Mouse (Mus musculus) adrenal gland, postnatal 10 days (tissue): ENCODE results near the gene Syt8. TPM values are rescaled to one million over a fixed set of nuclear protein-coding genes. Genes with fewer than 3 reads are reported as not detected.
A peak's percentile ranks its signal among the peaks of the same experiment; 100 is the strongest.

Source experiments
- DNase-seq: peaks from one replicate; pipeline ENCODE4 v3.0.0; 2021; ENCODE audit warnings: mixed read lengths
- total RNA-seq, 2 experiments: library from RNA; stranded (reverse); gene quantifications; 2 replicates each; pipeline ENCODE4 v1.2.3; 2021

Gene Syt8
- total RNA-seq, 2 experiments from 2014 or later = not detected

DNA sequence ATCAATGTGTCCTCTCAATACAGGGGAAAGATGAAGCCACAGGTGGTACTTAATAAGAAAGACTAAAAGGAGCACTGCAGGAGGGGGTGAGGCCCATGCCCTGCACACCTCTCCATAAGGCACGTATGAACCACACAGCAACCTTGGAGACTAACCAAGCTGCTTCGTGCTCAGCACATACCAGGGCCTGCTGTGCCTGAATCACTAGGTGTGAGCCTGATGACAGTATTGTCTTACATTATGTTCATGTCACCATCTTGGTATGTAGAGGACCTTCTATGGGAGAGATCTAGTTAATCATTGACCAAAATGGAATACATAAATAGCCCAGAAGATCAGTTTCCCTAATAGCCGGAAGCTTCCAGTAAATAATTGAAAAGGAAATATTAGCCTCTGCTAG lies 25.0 kb upstream of the Syt8 start:
- DNase-seq = no peak

GRCm38 (mm10) chr7:142413285-142413684 lies 21.4 kb upstream of the Syt8 start:
- no peak for DNase-seq

DNA sequence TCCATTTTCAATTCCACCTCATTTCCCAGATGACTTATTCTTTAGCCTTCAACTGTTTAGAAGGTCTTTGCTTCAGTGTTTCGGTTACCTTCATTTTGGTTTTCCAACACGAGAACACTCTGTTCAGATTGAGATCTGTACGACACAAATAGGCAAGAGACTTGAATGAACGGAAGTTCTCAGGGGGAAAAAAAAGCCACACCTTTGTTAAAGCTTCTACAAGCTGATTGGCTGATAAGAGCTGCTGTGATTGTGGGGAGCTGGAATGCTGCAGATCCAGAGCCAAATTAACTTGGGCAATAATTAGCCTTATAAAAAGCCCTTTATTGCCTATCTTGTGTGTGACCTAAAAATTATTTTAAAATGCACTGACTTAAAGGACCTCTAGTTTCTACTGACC lies 19.3 kb upstream of the Syt8 start:
- DNase-seq = no peak

DNA sequence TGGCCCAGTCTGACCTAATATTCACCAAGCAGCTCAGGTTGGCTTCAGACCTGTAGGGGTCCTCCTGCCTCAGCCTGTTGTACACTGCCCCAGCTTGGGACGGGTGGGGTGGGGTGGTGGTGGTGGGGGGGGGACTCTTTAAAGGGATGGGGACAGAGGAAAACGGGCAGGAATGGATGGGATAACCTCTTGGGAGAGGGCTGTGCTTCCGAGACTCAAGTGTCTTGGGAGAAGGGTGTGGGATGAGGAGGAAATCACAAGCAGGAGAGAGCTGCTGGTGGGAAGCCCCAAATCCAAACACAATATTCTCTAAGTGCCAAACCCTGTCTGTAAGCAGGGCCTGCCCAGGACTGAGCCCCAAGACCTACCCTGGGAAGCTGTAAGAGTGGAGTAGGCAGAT lies 18.4 kb upstream of the Syt8 start:
- no peak for DNase-seq

GRCm38 (mm10) chr7:142418027-142418426 lies 16.6 kb upstream of the Syt8 start:
- DNase-seq = no peak

DNA sequence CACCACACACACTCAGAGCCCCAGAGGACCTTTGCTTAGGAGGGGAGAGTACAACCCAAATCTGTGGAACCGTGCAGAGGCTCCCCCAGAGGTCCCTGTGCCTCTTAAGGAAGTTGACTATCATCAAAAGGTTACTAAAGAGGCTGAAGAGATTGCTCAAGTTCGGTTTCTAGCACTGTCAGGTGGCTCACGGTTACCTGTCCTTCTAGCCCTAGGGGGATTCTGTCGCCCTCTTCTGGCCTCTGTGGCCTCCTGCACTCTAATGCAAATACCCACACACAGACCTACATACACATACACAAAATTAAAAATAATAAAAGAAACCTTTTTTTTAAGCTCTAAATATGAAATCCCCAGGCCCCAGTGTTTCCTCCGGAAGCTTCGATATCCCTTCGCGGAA lies 16.0 kb upstream of the Syt8 start:
- no peak for DNase-seq

GRCm38 (mm10) chr7:142419887-142420286 lies 14.8 kb upstream of the Syt8 start:
- no peak for DNase-seq

- DNase-seq = no peak
Measured at GRCm38 (mm10) chr7:142421826-142422225, 12.8 kb upstream of the Syt8 start.

DNA sequence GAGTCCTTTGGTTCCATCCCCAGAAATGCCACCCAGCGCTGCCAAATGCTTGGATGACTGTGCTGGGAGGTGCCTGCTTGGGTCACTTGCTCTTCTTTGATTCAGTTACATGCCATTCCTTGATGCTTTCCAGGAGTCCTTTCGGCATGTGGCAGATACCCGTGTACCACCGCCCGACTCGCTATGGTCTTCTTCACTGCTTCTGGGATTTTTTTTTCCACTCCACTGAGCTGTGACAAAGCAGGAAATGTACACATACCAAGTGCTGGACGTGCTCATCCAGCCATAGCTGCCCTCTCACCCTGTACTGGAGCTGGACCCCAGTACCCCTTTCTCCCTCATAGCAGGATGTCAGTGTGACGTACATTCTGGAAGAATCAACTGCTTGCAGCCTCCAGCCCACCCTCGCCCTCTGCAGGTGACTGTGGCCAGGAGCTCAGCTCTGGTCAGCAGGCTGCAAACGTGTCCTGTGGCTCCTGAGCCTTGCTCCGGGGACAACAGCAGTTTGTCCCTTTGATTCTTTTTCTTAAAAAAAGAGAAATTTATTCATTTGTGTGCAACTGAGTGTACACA lies 8.9 kb upstream of the Syt8 start:
- peak; percentile 54 for DNase-seq

- DNase-seq = peak; percentile 50
Measured at GRCm38 (mm10) chr7:142428213-142428612, 6.4 kb upstream of the Syt8 start.

GRCm38 (mm10) chr7:142430160-142430678 lies 4.4 kb upstream of the Syt8 start:
- peak; percentile 41 for DNase-seq

GRCm38 (mm10) chr7:142431106-142431505 lies 3.5 kb upstream of the Syt8 start:
- DNase-seq = no peak

DNA sequence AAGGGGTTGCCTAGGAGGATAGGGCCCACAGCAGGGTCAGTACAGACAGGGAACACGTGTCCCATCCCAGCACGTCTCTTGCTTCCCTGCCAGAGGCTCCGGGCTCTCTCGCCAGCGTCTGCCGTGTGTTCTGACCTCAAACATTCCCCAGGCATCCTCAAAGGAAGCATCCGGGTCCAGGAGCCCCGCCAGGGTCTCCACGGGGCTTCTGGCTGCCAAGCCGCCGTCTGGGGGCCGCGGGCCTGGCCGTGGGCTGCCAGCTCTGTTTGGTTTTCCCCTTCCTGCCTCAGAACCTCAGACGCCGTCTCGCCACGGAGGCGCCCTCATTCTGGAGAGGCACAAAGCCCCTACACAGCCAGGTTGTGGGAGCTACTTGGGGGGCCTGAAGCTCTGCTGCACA lies 1.0 kb upstream of the Syt8 start:
- no peak for DNase-seq

GRCm38 (mm10) chr7:142435524-142435923 lies 874 bp downstream of the Syt8 start:
- peak; percentile 81 for DNase-seq

DNA sequence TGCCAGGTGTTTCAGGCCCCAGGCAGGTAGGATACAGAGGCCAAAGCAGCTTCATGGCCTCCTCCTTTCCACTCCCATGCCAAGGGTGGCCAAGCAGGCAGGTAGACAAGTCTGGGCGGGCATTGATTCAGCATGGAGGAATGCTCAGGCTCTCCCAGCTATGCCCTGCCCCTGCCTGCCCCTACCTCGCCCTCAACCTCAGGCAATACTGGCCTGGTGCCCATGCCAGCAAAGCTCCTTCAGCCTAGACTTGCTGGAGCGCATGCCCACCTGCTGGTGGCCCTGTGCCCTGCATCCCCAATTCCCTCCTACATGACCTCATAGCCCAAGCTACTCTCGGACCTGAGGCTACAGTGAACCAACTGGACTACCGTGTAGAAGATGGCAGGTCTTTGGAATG lies 2.7 kb downstream of the Syt8 start:
- DNase-seq = no peak

- no peak for DNase-seq
Measured at GRCm38 (mm10) chr7:142439966-142440365, 5.3 kb downstream of the Syt8 start.

DNA sequence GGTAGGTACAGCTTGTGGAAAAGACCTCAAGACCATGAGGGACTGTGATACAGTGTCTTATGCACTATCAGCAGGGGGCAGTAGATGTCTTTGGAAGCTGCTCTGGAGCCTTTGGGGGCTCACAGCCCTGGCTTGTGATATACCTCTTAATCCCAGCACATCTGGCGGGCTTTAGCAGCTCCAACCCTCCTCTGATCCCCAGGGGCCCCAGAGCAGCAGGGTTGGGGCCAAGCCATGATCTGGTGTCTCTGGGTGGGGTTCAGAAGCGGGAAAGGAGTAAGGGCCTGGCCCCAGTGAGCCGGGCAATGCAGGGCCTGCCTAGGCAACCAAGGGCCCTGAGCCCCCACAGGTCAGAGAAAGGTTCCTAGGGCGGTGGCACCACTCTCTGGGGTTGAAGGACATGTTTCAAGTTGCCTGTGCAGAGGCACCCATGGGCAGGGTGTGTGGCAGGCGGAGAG lies 6.0 kb downstream of the Syt8 start:
- peak; percentile 44 for DNase-seq

- DNase-seq = no peak
Measured at GRCm38 (mm10) chr7:142441585-142441984, 6.9 kb downstream of the Syt8 start, which contains the start of gene Tnni2. Tnni2 (plus strand) TSS chr7:142441808.

DNA sequence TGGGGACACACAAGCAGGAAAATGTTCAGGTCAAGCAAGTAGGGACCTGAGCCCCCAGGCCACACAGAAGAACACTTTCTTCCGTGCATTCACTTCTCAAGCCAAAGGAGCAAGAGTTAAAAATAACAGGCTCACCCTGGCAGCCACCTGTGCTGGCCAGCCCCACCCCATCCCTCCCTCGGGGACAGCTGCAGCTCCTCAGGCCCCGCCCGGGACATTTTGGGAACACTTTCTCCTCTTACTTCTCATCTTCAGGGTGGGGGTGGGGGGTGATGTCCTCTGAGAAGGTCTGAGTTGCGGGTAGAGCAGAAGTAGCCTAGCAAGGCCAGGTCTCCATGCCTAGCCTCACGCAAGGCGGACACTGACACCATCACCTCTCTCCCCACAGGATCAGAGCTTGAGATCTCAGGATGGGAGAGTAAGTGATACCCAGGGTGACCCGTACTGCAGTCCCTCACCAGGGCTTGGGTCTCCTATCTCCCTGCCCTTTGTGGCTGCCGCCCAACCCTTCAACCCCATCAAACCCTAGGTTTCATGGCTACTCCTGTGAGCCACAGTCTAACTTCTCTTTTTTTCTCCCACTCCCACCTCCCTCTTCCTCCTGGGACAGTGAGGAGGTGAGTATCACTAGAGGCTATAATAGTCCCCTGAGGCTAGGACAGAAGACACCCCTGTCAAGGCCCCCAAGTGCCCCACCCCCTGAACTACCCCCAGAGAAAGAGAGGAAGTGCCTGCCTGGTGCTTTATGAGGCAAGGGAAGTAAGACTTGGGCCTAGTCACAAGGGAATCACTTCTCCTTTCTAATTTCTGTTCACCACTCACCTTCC lies 7.6 kb downstream of the Syt8 start:
- no peak for DNase-seq

GRCm38 (mm10) chr7:142442908-142443420 lies 8.3 kb downstream of the Syt8 start:
- DNase-seq = no peak

GRCm38 (mm10) chr7:142443474-142443873 lies 8.8 kb downstream of the Syt8 start:
- DNase-seq = no peak

DNA sequence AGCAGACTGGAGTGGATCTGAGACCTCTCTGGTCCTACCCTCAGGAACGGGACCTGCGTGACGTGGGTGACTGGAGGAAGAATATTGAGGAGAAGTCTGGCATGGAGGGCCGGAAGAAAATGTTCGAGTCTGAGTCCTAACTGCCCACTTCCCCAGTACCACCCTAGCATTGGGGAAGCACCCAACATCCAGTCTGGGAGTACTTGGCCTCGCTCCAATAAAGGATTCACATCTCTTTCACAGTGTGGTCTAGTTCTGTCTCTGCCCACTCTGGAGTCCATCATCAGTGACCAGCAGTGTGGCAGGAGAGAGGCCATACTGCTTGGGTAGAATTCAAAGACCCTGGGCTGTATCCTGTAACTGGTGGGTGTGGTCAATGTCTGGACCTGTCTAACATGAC lies 9.5 kb downstream of the Syt8 start:
- no peak for DNase-seq

DNA sequence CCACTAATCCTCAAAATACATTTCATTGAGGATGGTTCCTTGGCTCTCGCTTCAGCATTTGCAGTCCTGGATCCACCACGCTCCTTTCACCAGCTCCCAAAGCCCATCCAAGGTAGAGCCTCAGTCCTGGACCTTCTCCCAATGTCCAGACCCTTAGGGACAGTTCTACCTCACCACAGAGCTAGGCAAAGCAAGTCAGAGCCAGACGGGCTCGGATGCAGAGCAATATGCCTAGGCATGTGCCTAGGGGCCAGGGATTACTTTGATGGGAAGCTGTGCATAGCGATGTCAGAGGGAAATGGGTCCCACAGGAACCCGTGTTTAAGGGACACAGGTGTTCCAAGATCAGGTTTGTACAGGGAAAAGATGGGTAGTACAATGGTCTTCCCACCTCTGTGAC lies 10.7 kb downstream of the Syt8 start:
- no peak for DNase-seq
